Comparison of ENCODE assay signal across 10 mouse cellular contexts in the genomic region with DNA sequence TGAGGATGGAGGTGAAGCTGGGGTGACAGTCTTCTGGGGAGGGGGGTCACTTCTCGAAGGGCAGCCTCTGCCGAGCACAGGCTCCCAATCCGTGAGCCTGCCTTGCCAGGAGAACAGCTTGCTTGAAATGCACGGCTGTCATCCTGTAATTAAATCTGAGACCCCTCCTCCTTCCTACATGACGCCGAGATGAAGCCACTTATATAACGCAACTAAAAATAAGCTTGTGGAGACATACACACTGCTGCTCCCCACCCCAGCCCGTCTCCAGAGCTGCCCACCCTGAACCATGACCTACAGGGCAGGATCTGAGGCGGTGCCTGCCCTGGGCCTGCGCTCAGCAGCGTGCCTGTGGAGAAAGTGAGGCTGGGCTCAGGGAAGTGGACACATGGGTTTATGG. TPM values are rescaled to one million over a fixed set of nuclear protein-coding genes. Genes with fewer than 3 reads are reported as not detected.
DNase-seq lines count a peak whose midpoint lies in the region; ATAC-seq and TF ChIP-seq lines count a peak whose summit lies in the region.
"Had no signal": no experiment of that assay in that cellular context is flagged by ENCODE, and none has a peak within 500 bp of the region (broad histone marks: within the 10 kb centered on the region; RNA-seq: fewer than 3 reads in every experiment).

No protein-coding gene starts in this region.

- H3K27ac ChIP-seq in testis, adult 2 months (ENCODE audit: control insufficient read depth, insufficient read depth, low read depth, low read length) = no peak overlapping the region
- H3K27ac ChIP-seq: heart, adult 2 months had no signal

- 0 out of 2 replicates have a peak, but pooled peaks have one; percentile 1 for ATAC-seq in frontal cortex, adult (ENCODE audit: low TSS enrichment)

- TF ChIP-seq CTCF in testis, adult 2 months (IDR thresholded peaks at IDR 0.05; ENCODE audit: control insufficient read depth, insufficient read depth, insufficient replicate concordance, low read depth, low read length) = no peak

- H3K36me3 ChIP-seq in testis, adult 2 months (ENCODE audit: control insufficient read depth, insufficient read depth, low read length) = no peaks in the 10 kb centered on the region

- no peaks in the 10 kb centered on the region for H3K27me3 ChIP-seq in testis, adult 2 months (ENCODE audit: control insufficient read depth, insufficient read depth, low read length)

- H3K4me1 ChIP-seq in testis, adult 2 months (ENCODE audit: control insufficient read depth, insufficient read depth, low read length) = peaks cover 24% of the 10 kb centered on the region

- DNase-seq in frontal cortex, postnatal 10 days (ENCODE audit: low spot score in 2 of 2) = no peak
- DNase-seq in layer of hippocampus, adult 11-12 months (ENCODE audit: low spot score) = peak; percentile 55
- no peak for DNase-seq in layer of hippocampus, postnatal 10 days (ENCODE audit: low spot score in 2 of 2)
- DNase-seq in testis, postnatal 14 days (ENCODE audit: low spot score) = no peak
- DNase-seq in telencephalon, adult 2 months (ENCODE audit: low read depth, low spot score) = peak; percentile 80
- DNase-seq in retina, embryonic 14.5 days (ENCODE audit: low spot score) = no peak
- DNase-seq: adrenal gland, postnatal 10 days; heart, adult 2 months had no signal

- H3K4me3 ChIP-seq in testis, adult 2 months (ENCODE audit: control insufficient read depth, low read depth, low read length) = no peak overlapping the region
- H3K4me3 ChIP-seq: heart, adult 2 months had no signal

- TF ChIP-seq POLR2A in testis, adult 2 months (IDR thresholded peaks at IDR 0.05; ENCODE audit: control insufficient read depth, low read depth, low read length) = 0 out of 2 replicates have a peak, but pooled peaks have one; percentile 3

RNA-seq across cellular contexts. Expression of a gene that starts 2.4 kb away (rescaled TPM):
- 100 to 1,000 TPM in 1 of 2 experiments, 10 to 100 TPM in 1; 96.2 to 102 TPM for total RNA-seq in layer of hippocampus, postnatal 10 days (2021)
- 151 and 183 TPM in 2 replicates for polyA plus RNA-seq in testis, adult 2 months (2012; rRNA removed)

RNA-seq across cellular contexts. Expression of a gene that starts 26.9 kb away (rescaled TPM):
- total RNA-seq in layer of hippocampus, postnatal 10 days (2021) = 10 to 100 TPM; 43.0 to 44.5 TPM
- 47.8 and 53.8 TPM in 2 replicates for polyA plus RNA-seq in testis, adult 2 months (2012; rRNA removed)

Comparison
In these comparisons a context has a peak if more than half of its experiments do, and no peak if none do; other contexts are left out.
1. DNase-seq: peak in layer of hippocampus, adult 11-12 months (single experiment) and telencephalon, adult 2 months (single experiment); none in frontal cortex, postnatal 10 days (0 of 2), layer of hippocampus, postnatal 10 days (0 of 2), testis, postnatal 14 days (single experiment) and retina, embryonic 14.5 days (single experiment).